Mouse (Mus musculus): ENCODE results near the gene Rpl9.

GRCm38 (mm10) chr5:65348168-65348567 lies 43.1 kb downstream of the Rpl9 start, which contains the start of gene Klb:
- TF ChIP-seq CTCF (IDR thresholded peaks at IDR 0.05; ENCODE audit: low read depth), result no peak
- no peak for TF ChIP-seq EP300 (IDR thresholded peaks at IDR 0.05; ENCODE audit: low read depth)

Data from heart, postnatal 0 days (tissue).